Mouse (Mus musculus) forebrain, embryonic 11.5 days (tissue): ENCODE data around the gene Armcx3. TPM values are rescaled to one million over a fixed set of nuclear protein-coding genes. Genes with fewer than 3 reads are reported as not detected.
"Not testable (repeated sequence)": the region's sequence is repeated elsewhere in the genome, so short reads cannot be mapped to it uniquely, and the experiment has no call there.

ENCODE experiments used
- ATAC-seq: fragments of 200-750 bp; cut with Nextera tagmentation; replicated peaks from 2 replicates; pipeline ENCODE4 v1.8.0; 2017; ENCODE audit warnings: moderate TSS enrichment; ENCODE audit not compliant: low FRiP score
- DNase-seq: peaks from one replicate; pipeline ENCODE4 v3.0.0-alpha.2; 2017; ENCODE audit warnings: low spot score
- H3K27ac ChIP-seq: fragments of 300-500 bp; sonication (generic); 2 replicates; pipeline ENCODE4 v1.5.1; 2014; ENCODE audit warnings: low read depth, low read length
- H3K27me3 ChIP-seq: fragments of 300-500 bp; sonication (generic); 2 replicates; pipeline ENCODE4 v1.6.1; 2014; ENCODE audit warnings: mild to moderate bottlenecking, low read length, mixed read lengths; ENCODE audit not compliant: control insufficient read depth, insufficient read depth
- H3K36me3 ChIP-seq: fragments of 300-500 bp; sonication (generic); 2 replicates; pipeline ENCODE4 v1.6.1; 2014; ENCODE audit warnings: mild to moderate bottlenecking, low read length, moderate library complexity, mixed read lengths; ENCODE audit not compliant: control insufficient read depth, insufficient read depth
- H3K4me1 ChIP-seq: fragments of 300-500 bp; sonication (generic); replicated peaks from 2 replicates; pipeline ENCODE4 v1.6.1; 2014; ENCODE audit warnings: low read length, mixed read lengths; ENCODE audit not compliant: control insufficient read depth, insufficient read depth
- H3K4me2 ChIP-seq: fragments of 300-500 bp; sonication (generic); 2 replicates; pipeline ENCODE4 v1.6.1; 2014; ENCODE audit warnings: low read depth, mild to moderate bottlenecking, low read length, moderate library complexity, mixed read lengths; ENCODE audit not compliant: severe bottlenecking
- H3K4me3 ChIP-seq: fragments of 300-500 bp; sonication (generic); 2 replicates; pipeline ENCODE4 v1.5.1; 2014; ENCODE audit warnings: low read depth, low read length
- H3K9ac ChIP-seq: fragments of 300-500 bp; sonication (generic); 2 replicates; pipeline ENCODE4 v1.6.1; 2014; ENCODE audit warnings: low read length
- H3K9me3 ChIP-seq: fragments of 300-500 bp; sonication (generic); 2 replicates; pipeline ENCODE4 v1.6.1; 2016; ENCODE audit warnings: low read length, mixed read lengths; ENCODE audit not compliant: control insufficient read depth
- WGBS: fragments of 180-500 bp; shearing (Covaris S2); extraction: QIAGEN DNeasy Blood & Tissue Kit; methylation state at CpG from one replicate; pipeline ENCODE4 v1.1.7; 2014; 5-methylcytosine and 5-hydroxymethylcytosine counted together
- polyA plus RNA-seq: library from polyadenylated mRNA; unstranded; fragments of >200 nt; fragmentation: Nextera tagmentation; extraction: Ambion mirVana; gene quantifications from 2 replicates; pipeline ENCODE4 v1.2.1, GENCODE M21; 2014

Armcx3 gene
- 61.1 and 66.0 TPM in 2 replicates for polyA plus RNA-seq

GRCm38 (mm10) chrX:134756434-134757292, at the start of gene Armcx3:
Gene Armcx3, plus strand, starts transcription at chrX:134756595.
- peak; percentile 72 for DNase-seq
- 26% methylated on average over 46 of the region's 46 CpGs for whole genome bisulfite sequencing
- Histone ChIP-seq H3K27me3 (no peaks in the 10 kb centered on the region; the same call in 1 of the 2 replicates), H3K36me3 (no peaks in the 10 kb centered on the region), H3K4me1 (no peaks in the 10 kb centered on the region), H3K27ac (0 out of 2 replicates have a peak within 1 kb of the TSS, but pooled peaks have one; percentile 12), H3K4me2 (peak within 1 kb of the TSS; percentile 49), H3K4me3 (peak within 1 kb of the TSS; percentile 53), H3K9ac (peak within 1 kb of the TSS; percentile 69), H3K9me3 (no peaks in the 10 kb centered on the region)
- peak; percentile 97 for ATAC-seq

- DNase-seq (no peak), ATAC-seq (no peak)
- Histone ChIP-seq H3K9ac (no peak overlapping the region), H3K4me2 (no peak overlapping the region), H3K27me3 (no peaks in the 10 kb centered on the region; the same call in 1 of the 2 replicates), H3K9me3 (no peaks in the 10 kb centered on the region), H3K4me3 (no peak overlapping the region), H3K27ac (no peak overlapping the region), H3K4me1 (no peaks in the 10 kb centered on the region), H3K36me3 (no peaks in the 10 kb centered on the region)
- WGBS = 24% methylated on average over 3 of the region's 3 CpGs
Measured at GRCm38 (mm10) chrX:134716863-134717262, 39.5 kb upstream of the Armcx3 start.

GRCm38 (mm10) chrX:134717752-134718308, 38.6 kb upstream of the Armcx3 start, which contains the start of gene Armcx1:
Gene Armcx1, plus strand, starts transcription at chrX:134717963.
- H3K27me3 ChIP-seq = no peaks in the 10 kb centered on the region; the same call in 1 of the 2 replicates
- H3K4me1 ChIP-seq = no peaks in the 10 kb centered on the region
- H3K36me3 ChIP-seq = no peaks in the 10 kb centered on the region
- H3K27ac ChIP-seq = peak within 1 kb of the TSS; percentile 84
- H3K9me3 ChIP-seq = no peaks in the 10 kb centered on the region
- WGBS = 13% methylated on average over 16 of the region's 16 CpGs
- DNase-seq (peak; percentile 79), ATAC-seq (peak; percentile 93)
- H3K9ac ChIP-seq = peak within 1 kb of the TSS; percentile 67
- H3K4me2 ChIP-seq = peak within 1 kb of the TSS; percentile 55
- peak within 1 kb of the TSS; percentile 45 for H3K4me3 ChIP-seq

- peak; percentile 73 for DNase-seq
- Histone ChIP-seq H3K36me3 (no peaks in the 10 kb centered on the region), H3K9me3 (no peaks in the 10 kb centered on the region), H3K27ac (peak overlapping the region; percentile 84; the same call in 1 of the 2 replicates), H3K9ac (peak overlapping the region; percentile 67), H3K4me1 (no peaks in the 10 kb centered on the region), H3K27me3 (no peaks in the 10 kb centered on the region; the same call in 1 of the 2 replicates), H3K4me3 (peak overlapping the region; percentile 45), H3K4me2 (peak overlapping the region; percentile 55)
- WGBS = 17% methylated on average over 14 of the region's 14 CpGs
- peak; percentile 84 for ATAC-seq
Measured at GRCm38 (mm10) chrX:134718524-134718923, 37.9 kb upstream of the Armcx3 start.

GRCm38 (mm10) chrX:134723762-134724161, 32.6 kb upstream of the Armcx3 start:
- H3K36me3 ChIP-seq, H3K4me1 ChIP-seq, H3K27ac ChIP-seq, H3K4me3 ChIP-seq, H3K9ac ChIP-seq, H3K27me3 ChIP-seq, DNase-seq, H3K4me2 ChIP-seq, H3K9me3 ChIP-seq: not testable (repeated sequence)
- peak; percentile 69 for ATAC-seq
- 22% methylated on average over 1 of the region's 2 CpGs for WGBS

- WGBS = 48% methylated on average over 4 of the region's 4 CpGs
- Histone ChIP-seq H3K9me3 (no peaks in the 10 kb centered on the region), H3K4me1 (no peaks in the 10 kb centered on the region), H3K36me3 (no peaks in the 10 kb centered on the region), H3K27ac (no peak overlapping the region), H3K9ac (no peak overlapping the region), H3K4me2 (no peak overlapping the region), H3K4me3 (no peak overlapping the region), H3K27me3 (no peaks in the 10 kb centered on the region; the same call in 1 of the 2 replicates)
- no peak for DNase-seq
- ATAC-seq = no peak
Measured at GRCm38 (mm10) chrX:134729778-134730177, 26.6 kb upstream of the Armcx3 start.

- Histone ChIP-seq H3K4me1 (no peaks in the 10 kb centered on the region), H3K27ac (no peak overlapping the region), H3K9ac (no peak overlapping the region), H3K9me3 (no peaks in the 10 kb centered on the region), H3K36me3 (no peaks in the 10 kb centered on the region), H3K4me3 (no peak overlapping the region), H3K27me3 (peaks cover 8% of the 10 kb centered on the region; the same call in 1 of the 2 replicates), H3K4me2 (no peak overlapping the region)
- WGBS = 95% methylated on average over 1 of the region's 1 CpGs
- no peak for DNase-seq
- ATAC-seq = no peak
Measured at GRCm38 (mm10) chrX:134737796-134738195, 18.6 kb upstream of the Armcx3 start.

- H3K9ac ChIP-seq = no peak overlapping the region
- DNase-seq (no peak), ATAC-seq (no peak)
- no peak overlapping the region for H3K4me2 ChIP-seq
- no peaks in the 10 kb centered on the region for H3K36me3 ChIP-seq
- no peaks in the 10 kb centered on the region for H3K9me3 ChIP-seq
- no peak overlapping the region for H3K27ac ChIP-seq
- 71% methylated on average over 4 of the region's 4 CpGs for WGBS
- H3K4me1 ChIP-seq = no peaks in the 10 kb centered on the region
- H3K27me3 ChIP-seq = peaks cover 8% of the 10 kb centered on the region; the same call in 1 of the 2 replicates
- no peak overlapping the region for H3K4me3 ChIP-seq
Measured at GRCm38 (mm10) chrX:134739160-134739559, 17.2 kb upstream of the Armcx3 start.
